Mouse (Mus musculus): ENCODE measurements around the gene Asphd1.
"Not testable (repeated sequence)": the region's sequence is repeated elsewhere in the genome, so short reads cannot be mapped to it uniquely, and the experiment has no call there.

The Asphd1 gene

GRCm38 (mm10) chr7:126950647-126951615 is 1.5 kb upstream of the Asphd1 start:
- no peak for DNase-seq (ENCODE audit: low read depth, low spot score)

GRCm38 (mm10) chr7:126949793-126950646 is 638 bp upstream of the Asphd1 start, which contains the start of gene Sez6l2:
Gene Sez6l2, plus strand, starts transcription at chr7:126950563.
- peak; percentile 33 for DNase-seq (ENCODE audit: low read depth, low spot score)

GRCm38 (mm10) chr7:126948626-126949025 is 756 bp downstream of the Asphd1 start:
- no peak for DNase-seq (ENCODE audit: low read depth, low spot score)

- no peak for DNase-seq (ENCODE audit: low read depth, low spot score)
These were observed 2.9 kb downstream of the Asphd1 start for GRCm38 (mm10) chr7:126946530-126946929.

GRCm38 (mm10) chr7:126941801-126942200 is 7.6 kb downstream of the Asphd1 start:
- DNase-seq (ENCODE audit: low read depth, low spot score): no peak

GRCm38 (mm10) chr7:126941171-126941570 is 8.2 kb downstream of the Asphd1 start:
- DNase-seq (ENCODE audit: low read depth, low spot score): no peak

GRCm38 (mm10) chr7:126932652-126933051 is 16.7 kb downstream of the Asphd1 start:
- DNase-seq (ENCODE audit: low read depth, low spot score): no peak

- no peak for DNase-seq (ENCODE audit: low read depth, low spot score)
These were observed 20.3 kb downstream of the Asphd1 start for GRCm38 (mm10) chr7:126929046-126929445.

- peak; percentile 85 for DNase-seq (ENCODE audit: low read depth, low spot score)
These were observed 20.9 kb downstream of the Asphd1 start, which contains the start of gene Kctd13 for GRCm38 (mm10) chr7:126928384-126929037. Gene Kctd13, plus strand, starts transcription at chr7:126928879.

- no peak for DNase-seq (ENCODE audit: low read depth, low spot score)
These were observed 23.1 kb downstream of the Asphd1 start for GRCm38 (mm10) chr7:126926299-126926698.

- no peak for DNase-seq (ENCODE audit: low read depth, low spot score)
These were observed 25.4 kb downstream of the Asphd1 start for GRCm38 (mm10) chr7:126923999-126924398.

- no peak for DNase-seq (ENCODE audit: low read depth, low spot score)
These were observed 26.7 kb downstream of the Asphd1 start, which contains the start of gene Tmem219 for GRCm38 (mm10) chr7:126922624-126923060. Gene Tmem219, minus strand, starts transcription at chr7:126922917.

- DNase-seq (ENCODE audit: low read depth, low spot score): no peak
These were observed 27.8 kb downstream of the Asphd1 start for GRCm38 (mm10) chr7:126921563-126921962.

- no peak for DNase-seq (ENCODE audit: low read depth, low spot score)
These were observed 29.4 kb downstream of the Asphd1 start for GRCm38 (mm10) chr7:126919973-126920372.

GRCm38 (mm10) chr7:126918356-126918755 is 31.0 kb downstream of the Asphd1 start:
- DNase-seq (ENCODE audit: low read depth, low spot score): not testable (repeated sequence)

GRCm38 (mm10) chr7:126914844-126915243 is 34.5 kb downstream of the Asphd1 start:
- no peak for DNase-seq (ENCODE audit: low read depth, low spot score)

- DNase-seq (ENCODE audit: low read depth, low spot score): no peak
These were observed 43.8 kb downstream of the Asphd1 start for GRCm38 (mm10) chr7:126905590-126905989.

- DNase-seq (ENCODE audit: low read depth, low spot score): not testable (repeated sequence)
These were observed 49.6 kb downstream of the Asphd1 start for GRCm38 (mm10) chr7:126899781-126900180.

- DNase-seq (ENCODE audit: low read depth, low spot score): peak; percentile 85
These were observed 51.0 kb downstream of the Asphd1 start for GRCm38 (mm10) chr7:126898102-126898990.

- DNase-seq (ENCODE audit: low read depth, low spot score): peak; percentile 30
These were observed 51.8 kb downstream of the Asphd1 start for GRCm38 (mm10) chr7:126897390-126898101.
